Mouse (Mus musculus) midbrain, embryonic 13.5 days (tissue): ENCODE measurements around the gene Ubn1. TPM values are rescaled to one million over a fixed set of nuclear protein-coding genes. Genes with fewer than 3 reads are reported as not detected.

ENCODE experiments used
- ATAC-seq: fragments of 200-750 bp; cut with Nextera tagmentation; 2 replicates; pipeline ENCODE4 v1.8.0; 2017; ENCODE audit warnings: mild to moderate bottlenecking, moderate TSS enrichment, moderate library complexity
- H3K27ac ChIP-seq: fragments of 300-500 bp; sonication (generic); 2 replicates; pipeline ENCODE4 v1.5.1; 2015; ENCODE audit warnings: inconsistent platforms, mild to moderate bottlenecking, moderate library complexity
- H3K27me3 ChIP-seq: fragments of 300-500 bp; sonication (generic); 2 replicates; pipeline ENCODE4 v1.6.1; 2015; ENCODE audit warnings: mild to moderate bottlenecking, inconsistent platforms
- H3K36me3 ChIP-seq: fragments of 300-500 bp; sonication (generic); 2 replicates; pipeline ENCODE4 v1.6.1; 2015; ENCODE audit warnings: mild to moderate bottlenecking, inconsistent platforms
- H3K4me1 ChIP-seq: fragments of 300-500 bp; sonication (generic); replicated peaks from 2 replicates; pipeline ENCODE4 v1.6.1; 2015; ENCODE audit warnings: inconsistent platforms
- H3K4me2 ChIP-seq: fragments of 300-500 bp; sonication (generic); replicated peaks from 2 replicates; pipeline ENCODE4 v1.6.1; 2015; ENCODE audit warnings: moderate library complexity, mild to moderate bottlenecking, inconsistent platforms
- H3K4me3 ChIP-seq: fragments of 300-500 bp; sonication (generic); replicated peaks from 2 replicates; pipeline ENCODE4 v1.5.1; 2015; ENCODE audit warnings: mild to moderate bottlenecking, inconsistent platforms
- H3K9ac ChIP-seq: fragments of 300-500 bp; sonication (generic); replicated peaks from 2 replicates; pipeline ENCODE4 v1.6.1; 2015; ENCODE audit warnings: mild to moderate bottlenecking, inconsistent platforms
- H3K9me3 ChIP-seq: fragments of 300-500 bp; sonication (generic); 2 replicates; pipeline ENCODE4 v1.6.1; 2016; ENCODE audit warnings: mild to moderate bottlenecking, inconsistent platforms
- WGBS: fragments of 180-500 bp; shearing (Covaris S2); methylation state at CpG from one replicate; pipeline ENCODE4 v1.1.7; 2015; 5-methylcytosine and 5-hydroxymethylcytosine counted together
- polyA plus RNA-seq: library from polyadenylated mRNA; unstranded; fragments of >200 nt; fragmentation: Nextera tagmentation; extraction: Ambion mirVana; gene quantifications from 2 replicates; pipeline ENCODE4 v1.2.1, GENCODE M21; 2015

The Ubn1 gene
- polyA plus RNA-seq, 1 experiment from 2014 or later, result 19.6 TPM

- no peak overlapping the region for H3K4me2 ChIP-seq
- ATAC-seq, result no peak
- H3K36me3 ChIP-seq, result peaks cover 80% of the 10 kb centered on the region
- H3K4me1 ChIP-seq, result no peaks in the 10 kb centered on the region
- H3K27me3 ChIP-seq, result no peaks in the 10 kb centered on the region
- no peak overlapping the region for H3K9ac ChIP-seq
- no peaks in the 10 kb centered on the region for H3K9me3 ChIP-seq
- no peak overlapping the region for H3K27ac ChIP-seq
- WGBS, result 96% methylated on average over 2 of the region's 2 CpGs
- H3K4me3 ChIP-seq, result no peak overlapping the region
Measured at GRCm38 (mm10) chr16:5086179-5086578, 36.3 kb downstream of the Ubn1 start.

- 77% methylated on average over 10 of the region's 10 CpGs for WGBS
- Histone ChIP-seq H3K9me3 (no peaks in the 10 kb centered on the region), H3K4me1 (no peaks in the 10 kb centered on the region), H3K4me3 (no peak overlapping the region), H3K9ac (no peak overlapping the region), H3K27me3 (no peaks in the 10 kb centered on the region), H3K27ac (no peak overlapping the region), H3K4me2 (no peak overlapping the region), H3K36me3 (peaks cover 53% of the 10 kb centered on the region)
- no peak for ATAC-seq
Measured at GRCm38 (mm10) chr16:5089021-5089420, 39.2 kb downstream of the Ubn1 start.

GRCm38 (mm10) chr16:5093285-5093684, 43.4 kb downstream of the Ubn1 start:
- WGBS, result 90% methylated on average over 5 of the region's 5 CpGs
- no peaks in the 10 kb centered on the region for H3K4me1 ChIP-seq
- no peaks in the 10 kb centered on the region for H3K9me3 ChIP-seq
- ATAC-seq, result no peak
- H3K9ac ChIP-seq, result no peak overlapping the region
- no peak overlapping the region for H3K27ac ChIP-seq
- no peak overlapping the region for H3K4me3 ChIP-seq
- peaks cover 11% of the 10 kb centered on the region for H3K36me3 ChIP-seq
- no peaks in the 10 kb centered on the region for H3K27me3 ChIP-seq
- no peak overlapping the region for H3K4me2 ChIP-seq

- H3K4me3 ChIP-seq, result no peak overlapping the region
- 85% methylated on average over 6 of the region's 8 CpGs for WGBS
- no peak for ATAC-seq
Measured at GRCm38 (mm10) chr16:5096504-5096903, 46.6 kb downstream of the Ubn1 start.

GRCm38 (mm10) chr16:5101000-5101399, 51.1 kb downstream of the Ubn1 start:
- Histone ChIP-seq H3K4me3 (no peak overlapping the region), H3K27me3 (no peaks in the 10 kb centered on the region), H3K4me1 (no peaks in the 10 kb centered on the region), H3K27ac (no peak overlapping the region), H3K4me2 (no peak overlapping the region), H3K36me3 (no peaks in the 10 kb centered on the region), H3K9me3 (no peaks in the 10 kb centered on the region), H3K9ac (no peak overlapping the region)
- WGBS, result 81% methylated on average over 6 of the region's 6 CpGs
- ATAC-seq, result no peak

More at GRCm38 (mm10) chr16:5096504-5096903, 46.6 kb downstream of the Ubn1 start:
- Histone ChIP-seq H3K4me1 (no peaks in the 10 kb centered on the region), H3K27me3 (no peaks in the 10 kb centered on the region), H3K4me2 (no peak overlapping the region), H3K27ac (no peak overlapping the region), H3K9me3 (no peaks in the 10 kb centered on the region), H3K9ac (no peak overlapping the region), H3K36me3 (no peaks in the 10 kb centered on the region)

GRCm38 (mm10) chr16:5109877-5110276, 60.0 kb downstream of the Ubn1 start:
- no peaks in the 10 kb centered on the region for H3K27me3 ChIP-seq
- ATAC-seq, result no peak
- H3K36me3 ChIP-seq, result no peaks in the 10 kb centered on the region
- H3K27ac ChIP-seq, result no peak overlapping the region
- H3K9me3 ChIP-seq, result 0 out of 2 replicates have a peak, but pooled peaks cover 7% of the 10 kb centered on the region
- no peak overlapping the region for H3K9ac ChIP-seq
- WGBS, result 91% methylated on average over 7 of the region's 7 CpGs
- no peak overlapping the region for H3K4me3 ChIP-seq
- no peak overlapping the region for H3K4me2 ChIP-seq
- H3K4me1 ChIP-seq, result no peaks in the 10 kb centered on the region

GRCm38 (mm10) chr16:5111021-5111420, 61.2 kb downstream of the Ubn1 start:
- no peak overlapping the region for H3K4me2 ChIP-seq
- no peaks in the 10 kb centered on the region for H3K4me1 ChIP-seq
- H3K9ac ChIP-seq, result no peak overlapping the region
- no peaks in the 10 kb centered on the region for H3K36me3 ChIP-seq
- H3K27ac ChIP-seq, result no peak overlapping the region
- no peaks in the 10 kb centered on the region for H3K27me3 ChIP-seq
- no peak overlapping the region for H3K4me3 ChIP-seq
- WGBS, result 91% methylated on average over 3 of the region's 3 CpGs
- ATAC-seq, result no peak
- H3K9me3 ChIP-seq, result 0 out of 2 replicates have a peak, but pooled peaks cover 7% of the 10 kb centered on the region

- 76% methylated on average over 4 of the region's 4 CpGs for WGBS
- ATAC-seq, result no peak
- 0 out of 2 replicates have a peak, but pooled peaks cover 4% of the 10 kb centered on the region for H3K9me3 ChIP-seq
- no peak overlapping the region for H3K4me3 ChIP-seq
- no peak overlapping the region for H3K4me2 ChIP-seq
- H3K27ac ChIP-seq, result no peak overlapping the region
- H3K9ac ChIP-seq, result no peak overlapping the region
- H3K36me3 ChIP-seq, result no peaks in the 10 kb centered on the region
- H3K27me3 ChIP-seq, result no peaks in the 10 kb centered on the region
- H3K4me1 ChIP-seq, result no peaks in the 10 kb centered on the region
Measured at GRCm38 (mm10) chr16:5113002-5113550, 63.2 kb downstream of the Ubn1 start.

GRCm38 (mm10) chr16:5113582-5113981, 63.7 kb downstream of the Ubn1 start:
- no peak overlapping the region for H3K4me3 ChIP-seq
- H3K4me1 ChIP-seq, result no peaks in the 10 kb centered on the region
- no peaks in the 10 kb centered on the region for H3K36me3 ChIP-seq
- no peaks in the 10 kb centered on the region for H3K27me3 ChIP-seq
- no peak overlapping the region for H3K9ac ChIP-seq
- ATAC-seq, result no peak
- no peak overlapping the region for H3K27ac ChIP-seq
- H3K9me3 ChIP-seq, result no peaks in the 10 kb centered on the region
- H3K4me2 ChIP-seq, result no peak overlapping the region
- 83% methylated on average over 2 of the region's 2 CpGs for WGBS

GRCm38 (mm10) chr16:5119385-5119784, 69.5 kb downstream of the Ubn1 start:
- H3K4me1 ChIP-seq, result no peaks in the 10 kb centered on the region
- no peak overlapping the region for H3K9ac ChIP-seq
- H3K36me3 ChIP-seq, result no peaks in the 10 kb centered on the region
- no peak overlapping the region for H3K4me3 ChIP-seq
- ATAC-seq, result no peak
- H3K27ac ChIP-seq, result no peak overlapping the region
- 83% methylated on average over 4 of the region's 4 CpGs for WGBS
- no peaks in the 10 kb centered on the region for H3K9me3 ChIP-seq
- no peak overlapping the region for H3K4me2 ChIP-seq
- no peaks in the 10 kb centered on the region for H3K27me3 ChIP-seq

- Histone ChIP-seq H3K9ac (no peak overlapping the region), H3K4me2 (no peak overlapping the region), H3K9me3 (no peaks in the 10 kb centered on the region), H3K4me3 (no peak overlapping the region), H3K36me3 (no peaks in the 10 kb centered on the region), H3K4me1 (no peaks in the 10 kb centered on the region), H3K27me3 (no peaks in the 10 kb centered on the region), H3K27ac (no peak overlapping the region)
- ATAC-seq, result no peak
- WGBS, result 89% methylated on average over 4 of the region's 4 CpGs
Measured at GRCm38 (mm10) chr16:5119845-5120244, 70.0 kb downstream of the Ubn1 start.

- no peak overlapping the region for H3K4me3 ChIP-seq
Measured at GRCm38 (mm10) chr16:5123476-5123875, 73.6 kb downstream of the Ubn1 start.

GRCm38 (mm10) chr16:5130196-5130595, 80.3 kb downstream of the Ubn1 start:
- Histone ChIP-seq H3K4me2 (no peak overlapping the region), H3K36me3 (no peaks in the 10 kb centered on the region), H3K4me1 (peaks cover 11% of the 10 kb centered on the region), H3K27ac (no peak overlapping the region), H3K27me3 (peaks cover 66% of the 10 kb centered on the region), H3K4me3 (no peak overlapping the region), H3K9me3 (no peaks in the 10 kb centered on the region), H3K9ac (no peak overlapping the region)
- WGBS, result 27% methylated on average over 2 of the region's 2 CpGs
- ATAC-seq, result no peak

More at GRCm38 (mm10) chr16:5123476-5123875, 73.6 kb downstream of the Ubn1 start:
- Histone ChIP-seq H3K4me1 (no peaks in the 10 kb centered on the region), H3K27ac (no peak overlapping the region), H3K36me3 (no peaks in the 10 kb centered on the region), H3K27me3 (peaks cover 2% of the 10 kb centered on the region), H3K4me2 (no peak overlapping the region), H3K9ac (no peak overlapping the region), H3K9me3 (no peaks in the 10 kb centered on the region)
- 86% methylated on average over 6 of the region's 6 CpGs for WGBS
- ATAC-seq, result no peak
